In genomic region chr17:26689810-26690209, GRCm38 (mm10) we compare ENCODE assay signal across 11 mouse cellular contexts. TPM values are rescaled to one million over a fixed set of nuclear protein-coding genes. Genes with fewer than 3 reads are reported as not detected.
DNase-seq lines count a peak whose midpoint lies in the region; ATAC-seq lines count a peak whose summit lies in the region.
"Had no signal": no experiment of that assay in that cellular context is flagged by ENCODE, and none has a peak within 500 bp of the region (broad histone marks: within the 10 kb centered on the region; RNA-seq: fewer than 3 reads in every experiment).

No protein-coding gene starts in this region.

- H3K4me3 ChIP-seq in hindbrain, embryonic 14.5 days (replicated peaks; ENCODE audit: low read length), result no peak overlapping the region
- H3K4me3 ChIP-seq in hindbrain, embryonic 10.5 days, result no peak overlapping the region
- H3K4me3 ChIP-seq in hindbrain, embryonic 16.5 days (ENCODE audit: low read length), result no peak overlapping the region
- H3K4me3 ChIP-seq: midbrain, embryonic 12.5 days had no signal

- H3K9ac ChIP-seq in hindbrain, embryonic 14.5 days, result no peak overlapping the region
- H3K9ac ChIP-seq in hindbrain, embryonic 16.5 days (ENCODE audit: low read depth, low read length), result no peak overlapping the region
- H3K9ac ChIP-seq: midbrain, embryonic 12.5 days had no signal

- no peaks in the 10 kb centered on the region for H3K9me3 ChIP-seq in hindbrain, embryonic 14.5 days (ENCODE audit: control insufficient read depth, low read length)
- H3K9me3 ChIP-seq in hindbrain, embryonic 10.5 days, result no peaks in the 10 kb centered on the region
- H3K9me3 ChIP-seq in hindbrain, embryonic 16.5 days (ENCODE audit: control insufficient read depth, low read length), result no peaks in the 10 kb centered on the region
- H3K9me3 ChIP-seq: midbrain, embryonic 12.5 days had no signal

- 0 out of 2 replicates have a peak, but pooled peaks cover 10% of the 10 kb centered on the region for H3K4me1 ChIP-seq in hindbrain, embryonic 14.5 days (replicated peaks; ENCODE audit: control insufficient read depth, insufficient read depth, low read length)
- H3K4me1 ChIP-seq in hindbrain, embryonic 10.5 days (replicated peaks), result peaks cover 9% of the 10 kb centered on the region; the same call in 1 of the 2 replicates
- peaks cover 19% of the 10 kb centered on the region for H3K4me1 ChIP-seq in hindbrain, embryonic 16.5 days (ENCODE audit: control insufficient read depth, insufficient read depth, low read depth, low read length)

- no peaks in the 10 kb centered on the region for H3K27me3 ChIP-seq in hindbrain, embryonic 14.5 days (ENCODE audit: control insufficient read depth, insufficient read depth, low read length)
- no peaks in the 10 kb centered on the region for H3K27me3 ChIP-seq in hindbrain, embryonic 10.5 days (ENCODE audit: insufficient read depth, poor library complexity, severe bottlenecking)
- H3K27me3 ChIP-seq in hindbrain, embryonic 16.5 days (replicated peaks; ENCODE audit: control insufficient read depth, insufficient read depth, low read length), result no peaks in the 10 kb centered on the region
- H3K27me3 ChIP-seq: midbrain, embryonic 12.5 days had no signal

- no peak overlapping the region for H3K4me2 ChIP-seq in hindbrain, embryonic 14.5 days (replicated peaks)
- H3K4me2 ChIP-seq in hindbrain, embryonic 16.5 days (ENCODE audit: low read length), result no peak overlapping the region
- H3K4me2 ChIP-seq: midbrain, embryonic 12.5 days had no signal

- peaks cover 17% of the 10 kb centered on the region for H3K36me3 ChIP-seq in hindbrain, embryonic 14.5 days (replicated peaks; ENCODE audit: control insufficient read depth, insufficient read depth)
- peaks cover 10% of the 10 kb centered on the region for H3K36me3 ChIP-seq in hindbrain, embryonic 10.5 days
- peaks cover 4% of the 10 kb centered on the region for H3K36me3 ChIP-seq in hindbrain, embryonic 16.5 days (ENCODE audit: control insufficient read depth, insufficient read depth, low read length)
- H3K36me3 ChIP-seq: midbrain, embryonic 12.5 days had no signal

- no peak for ATAC-seq in hindbrain, embryonic 14.5 days (ENCODE audit: low FRiP score)
- ATAC-seq in hindbrain, embryonic 16.5 days, result peak; percentile 62

- H3K27ac ChIP-seq in hindbrain, embryonic 14.5 days, result peak overlapping the region; percentile 71
- no peak overlapping the region; the same call in 1 of the 2 replicates for H3K27ac ChIP-seq in hindbrain, embryonic 10.5 days
- H3K27ac ChIP-seq in hindbrain, embryonic 16.5 days (ENCODE audit: low read depth, low read length), result peak overlapping the region; percentile 74; the same call in 1 of the 2 replicates
- H3K27ac ChIP-seq: midbrain, embryonic 12.5 days had no signal

- DNase-seq in cerebellum, adult 11-12 months, result peak; percentile 48
- no peak for DNase-seq in cerebellum, adult 11 months
- DNase-seq in hindbrain, embryonic 14.5 days (ENCODE audit: low spot score), result no peak
- DNase-seq in hindbrain, embryonic 10.5 days (ENCODE audit: low spot score), result no peak
- peak; percentile 45 for DNase-seq in MEL-GATA-1-ER (ENCODE audit: extremely low read depth, low read depth)
- DNase-seq in retina, postnatal 1 day, result no peak
- DNase-seq in natural killer cell, adult 2 months (ENCODE audit: low spot score in 2 of 2), result no peak
- DNase-seq: kidney, adult 18-20 months; layer of hippocampus, adult 9-11 months had no signal

- WGBS in hindbrain, embryonic 14.5 days, result 67% methylated on average over 2 of the region's 2 CpGs
- WGBS in hindbrain, embryonic 10.5 days, result 90% methylated on average over 2 of the region's 2 CpGs
- 58% methylated on average over 2 of the region's 2 CpGs for WGBS in hindbrain, embryonic 16.5 days

RNA-seq across cellular contexts. Expression of gene Crebrf, which starts 25.6 kb away (rescaled TPM):
- polyA plus RNA-seq in hindbrain, embryonic 14.5 days (2014; fragmentation: Nextera tagmentation; extraction: Ambion mirVana), result 10.2 and 10.5 TPM in 2 replicates
- 3.4 and 4.6 TPM in 2 replicates for polyA plus RNA-seq in hindbrain, embryonic 10.5 days (2016; fragmentation: Nextera tagmentation; extraction: Ambion mirVana)
- polyA plus RNA-seq in hindbrain, embryonic 16.5 days (2015; fragmentation: Nextera tagmentation; extraction: Ambion mirVana), result 7.9 and 10.6 TPM in 2 replicates

RNA-seq across cellular contexts. Expression of gene Atp6v0e, which starts 26.8 kb away (rescaled TPM):
- polyA plus RNA-seq in hindbrain, embryonic 14.5 days (2014; fragmentation: Nextera tagmentation; extraction: Ambion mirVana), result 91.3 and 106 TPM in 2 replicates
- 140 and 149 TPM in 2 replicates for polyA plus RNA-seq in hindbrain, embryonic 10.5 days (2016; fragmentation: Nextera tagmentation; extraction: Ambion mirVana)
- polyA plus RNA-seq in hindbrain, embryonic 16.5 days (2015; fragmentation: Nextera tagmentation; extraction: Ambion mirVana), result 98.0 and 99.8 TPM in 2 replicates

Comparison
In these comparisons a context has a peak if more than half of its experiments do, and no peak if none do; other contexts are left out.
1. DNase-seq: peak in cerebellum, adult 11-12 months (single experiment) and MEL-GATA-1-ER (single experiment); none in cerebellum, adult 11 months (single experiment), hindbrain, embryonic 14.5 days (single experiment), hindbrain, embryonic 10.5 days (single experiment), retina, postnatal 1 day (single experiment) and natural killer cell, adult 2 months (0 of 2).